Mouse (Mus musculus) embryonic facial prominence, embryonic 14.5 days (tissue): ENCODE measurements around the gene Slc6a16. TPM values are rescaled to one million over a fixed set of nuclear protein-coding genes. Genes with fewer than 3 reads are reported as not detected.

ENCODE experiments used
- ATAC-seq: fragments of 200-750 bp; cut with Nextera tagmentation; 2 replicates; pipeline ENCODE4 v1.8.0; 2017; ENCODE audit warnings: low read depth, moderate number of reproducible peaks, moderate TSS enrichment
- DNase-seq: peaks from one replicate; pipeline ENCODE4 v3.0.0-alpha.2; 2015; ENCODE audit warnings: low spot score
- H3K27ac ChIP-seq: fragments of 300-500 bp; sonication (generic); replicated peaks from 2 replicates; pipeline ENCODE4 v1.5.1; 2014; ENCODE audit warnings: low read depth, mild to moderate bottlenecking, low read length, moderate library complexity
- H3K27me3 ChIP-seq: fragments of 300-500 bp; sonication (generic); replicated peaks from 2 replicates; pipeline ENCODE4 v1.6.1; 2014; ENCODE audit warnings: low read length; ENCODE audit not compliant: control insufficient read depth, insufficient read depth
- H3K36me3 ChIP-seq: fragments of 300-500 bp; sonication (generic); 2 replicates; pipeline ENCODE4 v1.6.1; 2014; ENCODE audit warnings: low read length, mixed read lengths; ENCODE audit not compliant: control insufficient read depth, insufficient read depth
- H3K4me1 ChIP-seq: fragments of 300-500 bp; sonication (generic); 2 replicates; pipeline ENCODE4 v1.6.1; 2014; ENCODE audit warnings: antibody characterized with exemption, low read length; ENCODE audit not compliant: control insufficient read depth, insufficient read depth
- H3K4me2 ChIP-seq: fragments of 300-500 bp; sonication (generic); 2 replicates; pipeline ENCODE4 v1.6.1; 2014; ENCODE audit warnings: low read depth, mild to moderate bottlenecking, low read length, moderate library complexity, mixed read lengths
- H3K4me3 ChIP-seq: fragments of 300-500 bp; sonication (generic); 2 replicates; pipeline ENCODE4 v1.5.1; 2014; ENCODE audit warnings: low read depth, mild to moderate bottlenecking, low read length
- H3K9ac ChIP-seq: fragments of 300-500 bp; sonication (generic); 2 replicates; pipeline ENCODE4 v1.6.1; 2014; ENCODE audit warnings: low read depth, mild to moderate bottlenecking, low read length, moderate library complexity, mixed read lengths
- H3K9me3 ChIP-seq: fragments of 300-500 bp; sonication (generic); 2 replicates; pipeline ENCODE4 v1.6.1; 2016; ENCODE audit warnings: low read length; ENCODE audit not compliant: control insufficient read depth
- WGBS: fragments of 180-500 bp; shearing (Covaris S2); extraction: QIAGEN DNeasy Blood & Tissue Kit; methylation state at CpG from one replicate; pipeline ENCODE4 v1.1.7; 2014; 5-methylcytosine and 5-hydroxymethylcytosine counted together
- polyA plus RNA-seq: library from polyadenylated mRNA; unstranded; fragments of >200 nt; fragmentation: Nextera tagmentation; extraction: Ambion mirVana; gene quantifications from 2 replicates; pipeline ENCODE4 v1.2.1, GENCODE M21; 2014

Slc6a16 gene
- polyA plus RNA-seq, 1 experiment from 2014 or later: 0.11 TPM

GRCm38 (mm10) chr7:45211851-45212251 lies 29.0 kb upstream of the Slc6a16 start, which contains the start of gene Dkkl1:
Dkkl1 (minus strand) TSS chr7:45212147.
- Histone ChIP-seq H3K36me3 (no peaks in the 10 kb centered on the region), H3K4me1 (peaks cover 5% of the 10 kb centered on the region), H3K27ac (no peak within 1 kb of the TSS), H3K4me3 (0 out of 2 replicates have a peak within 1 kb of the TSS, but pooled peaks have one; percentile 1), H3K27me3 (peaks cover 21% of the 10 kb centered on the region), H3K9me3 (0 out of 2 replicates have a peak, but pooled peaks cover 3% of the 10 kb centered on the region), H3K9ac (no peak within 1 kb of the TSS), H3K4me2 (peak within 1 kb of the TSS; percentile 35)
- ATAC-seq (no peak), DNase-seq (no peak)
- WGBS: 7% methylated on average over 17 of the region's 17 CpGs

DNA sequence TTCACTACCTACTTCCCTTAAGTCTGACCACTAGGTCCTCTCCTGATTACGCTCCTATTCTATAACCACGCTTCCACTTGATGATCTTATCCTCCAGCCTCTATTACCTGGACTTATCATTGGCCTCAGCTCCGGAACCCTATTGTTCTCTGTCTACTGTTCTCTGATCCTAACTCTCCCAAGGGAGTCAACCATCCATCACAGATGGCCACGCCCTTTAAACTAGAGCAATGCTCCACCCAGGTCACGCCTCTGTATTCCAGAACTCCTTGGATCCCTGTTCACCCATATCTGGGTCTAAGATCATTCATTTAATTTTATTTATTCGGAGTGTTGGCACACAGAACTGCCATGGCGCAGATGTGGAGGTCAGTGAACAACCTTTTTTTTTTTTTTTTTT lies 28.5 kb upstream of the Slc6a16 start:
- DNase-seq: no peak
- Histone ChIP-seq H3K4me3 (no peak overlapping the region), H3K36me3 (peaks cover 3% of the 10 kb centered on the region; the same call in 1 of the 2 replicates), H3K27me3 (peaks cover 21% of the 10 kb centered on the region), H3K4me1 (peaks cover 10% of the 10 kb centered on the region), H3K9me3 (0 out of 2 replicates have a peak, but pooled peaks cover 3% of the 10 kb centered on the region), H3K4me2 (0 out of 2 replicates have a peak overlapping the region, but pooled peaks have one; percentile 35), H3K27ac (no peak overlapping the region), H3K9ac (no peak overlapping the region)
- ATAC-seq: no peak
- WGBS: 73% methylated on average over 7 of the region's 7 CpGs

- DNase-seq (no peak), ATAC-seq (no peak)
- Histone ChIP-seq H3K27ac (no peak overlapping the region), H3K36me3 (peaks cover 16% of the 10 kb centered on the region), H3K4me3 (no peak overlapping the region), H3K4me2 (no peak overlapping the region), H3K27me3 (peaks cover 21% of the 10 kb centered on the region), H3K9ac (no peak overlapping the region), H3K9me3 (no peaks in the 10 kb centered on the region), H3K4me1 (peaks cover 12% of the 10 kb centered on the region)
- 62% methylated on average over 5 of the region's 5 CpGs for WGBS
Measured at GRCm38 (mm10) chr7:45213708-45214107, 27.2 kb upstream of the Slc6a16 start.

DNA sequence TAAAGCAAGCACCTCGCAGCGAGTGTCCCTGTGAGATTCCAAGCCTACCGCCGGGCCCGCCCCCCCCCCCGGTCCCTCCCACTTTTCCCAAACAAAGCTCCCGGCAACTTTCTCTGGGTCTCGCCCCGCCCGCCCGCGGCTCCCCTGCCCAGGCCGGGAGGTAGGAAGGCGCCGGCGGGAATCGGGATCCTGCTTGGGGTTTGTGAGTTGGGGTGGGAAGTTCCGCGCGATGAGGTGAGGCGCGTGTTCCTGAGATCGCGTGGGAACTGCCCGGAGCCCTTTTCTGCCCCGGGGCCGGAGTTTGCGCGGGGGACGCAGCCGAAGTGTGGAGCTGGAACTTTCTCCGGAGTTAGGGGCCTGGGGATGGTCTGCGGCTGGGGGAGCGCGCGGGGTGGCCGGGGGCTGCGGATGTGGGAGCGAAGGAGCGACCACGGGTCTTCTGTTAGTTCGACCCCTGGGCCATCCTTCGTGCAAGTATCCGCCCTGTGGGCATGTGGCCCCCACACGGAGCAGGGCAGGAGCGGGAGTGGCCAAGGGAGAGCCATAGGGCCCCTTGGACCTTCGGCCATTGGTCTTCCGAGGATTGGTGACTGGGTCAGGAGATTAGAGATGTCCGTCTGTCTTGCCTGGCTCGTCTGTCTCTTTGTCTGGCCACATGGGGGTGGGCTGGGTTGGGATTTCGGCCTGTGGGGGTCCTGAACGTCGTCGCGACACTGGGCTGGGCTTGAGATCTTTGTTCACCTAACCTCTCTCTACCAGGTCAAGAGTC lies 25.0 kb upstream of the Slc6a16 start, which contains the start of gene Tead2:
TSS of gene Tead2 (plus strand) at position 81 of the 769 bp plus-strand sequence.
- H3K9ac ChIP-seq: peak within 1 kb of the TSS; percentile 98
- peak within 1 kb of the TSS; percentile 92 for H3K4me2 ChIP-seq
- H3K4me3 ChIP-seq: peak within 1 kb of the TSS; percentile 94
- ATAC-seq (peak; percentile 60), DNase-seq (peak; percentile 81)
- H3K27ac ChIP-seq: peak within 1 kb of the TSS; percentile 98
- H3K9me3 ChIP-seq: no peaks in the 10 kb centered on the region
- H3K36me3 ChIP-seq: peaks cover 38% of the 10 kb centered on the region
- peaks cover 16% of the 10 kb centered on the region for H3K27me3 ChIP-seq
- peaks cover 12% of the 10 kb centered on the region for H3K4me1 ChIP-seq
- WGBS: 0% methylated on average over 41 of the region's 55 CpGs

DNA sequence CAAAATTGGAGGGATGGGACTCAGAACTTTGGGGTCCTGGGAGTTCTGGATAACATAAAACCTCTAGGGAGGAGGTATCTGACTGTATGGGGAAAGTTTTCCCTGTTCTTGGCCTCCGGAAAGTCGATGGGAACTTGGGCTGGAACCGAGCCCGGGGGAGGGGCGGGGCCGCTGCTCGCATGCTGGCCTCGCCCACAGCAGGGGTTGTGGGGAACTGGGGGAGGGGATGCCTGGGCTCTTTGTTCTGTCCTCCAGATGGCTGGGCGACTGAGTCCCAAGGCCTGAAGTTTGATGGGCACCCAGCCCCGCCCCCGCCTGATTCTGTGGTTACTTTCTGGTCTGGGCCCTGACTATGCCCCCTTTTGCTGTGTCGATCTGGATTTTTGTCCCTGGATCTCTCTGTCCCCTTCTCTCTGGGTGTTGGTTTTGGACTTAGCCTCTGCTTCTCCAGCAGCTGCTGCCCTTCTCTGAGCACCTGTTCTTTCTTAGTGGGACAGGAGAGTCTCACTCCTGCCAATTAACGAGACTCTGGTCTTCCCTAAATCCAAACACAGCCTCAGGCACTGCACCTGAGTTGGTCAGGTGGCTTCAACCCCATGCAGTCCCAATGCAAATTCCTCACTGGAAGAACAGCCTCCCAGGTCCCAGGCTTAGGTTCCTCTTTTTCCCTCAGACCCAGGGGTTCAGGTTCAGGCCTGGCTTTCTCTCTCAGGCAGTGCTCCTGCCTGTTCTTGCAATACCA lies 24.3 kb upstream of the Slc6a16 start:
- H3K27ac ChIP-seq: peak overlapping the region; percentile 98
- peaks cover 9% of the 10 kb centered on the region for H3K27me3 ChIP-seq
- DNase-seq: peak; percentile 96
- peak overlapping the region; percentile 98 for H3K9ac ChIP-seq
- H3K9me3 ChIP-seq: no peaks in the 10 kb centered on the region
- 0% methylated on average over 10 of the region's 13 CpGs for WGBS
- H3K4me1 ChIP-seq: peaks cover 12% of the 10 kb centered on the region
- H3K36me3 ChIP-seq: peaks cover 45% of the 10 kb centered on the region
- peak; percentile 86 for ATAC-seq
- peak overlapping the region; percentile 92 for H3K4me2 ChIP-seq
- H3K4me3 ChIP-seq: peak overlapping the region; percentile 94

DNA sequence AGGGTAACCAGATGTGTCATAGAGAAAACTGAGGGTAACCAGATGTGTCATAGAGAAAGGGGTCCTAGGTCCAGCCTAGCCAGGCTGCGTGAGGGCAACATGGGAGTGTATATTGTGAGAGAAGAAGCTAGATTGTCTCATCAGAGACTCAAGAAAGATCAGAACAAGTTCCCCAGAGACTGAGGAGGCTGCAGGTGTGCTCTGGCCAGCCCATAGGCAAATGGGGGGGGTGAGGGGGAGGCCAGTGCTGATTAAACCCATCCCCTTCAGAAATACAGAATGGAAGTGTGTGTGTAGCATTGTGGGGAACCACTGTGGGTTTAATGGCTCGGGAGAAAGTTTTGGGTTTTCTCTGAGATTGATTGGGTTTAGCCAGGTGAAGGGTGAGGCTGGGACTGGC lies 19.2 kb upstream of the Slc6a16 start:
- Histone ChIP-seq H3K27ac (no peak overlapping the region), H3K27me3 (no peaks in the 10 kb centered on the region), H3K4me1 (peaks cover 8% of the 10 kb centered on the region), H3K4me3 (no peak overlapping the region), H3K9ac (no peak overlapping the region), H3K36me3 (peaks cover 94% of the 10 kb centered on the region), H3K9me3 (no peaks in the 10 kb centered on the region), H3K4me2 (no peak overlapping the region)
- DNase-seq (no peak), ATAC-seq (no peak)
- WGBS: 85% methylated on average over 2 of the region's 2 CpGs

GRCm38 (mm10) chr7:45224826-45225225 lies 16.1 kb upstream of the Slc6a16 start:
- H3K4me3 ChIP-seq: no peak overlapping the region
- no peak overlapping the region for H3K27ac ChIP-seq
- no peaks in the 10 kb centered on the region for H3K4me1 ChIP-seq
- WGBS: 92% methylated on average over 7 of the region's 7 CpGs
- H3K4me2 ChIP-seq: no peak overlapping the region
- H3K36me3 ChIP-seq: peaks cover 96% of the 10 kb centered on the region
- DNase-seq (no peak), ATAC-seq (no peak)
- H3K9me3 ChIP-seq: no peaks in the 10 kb centered on the region
- H3K9ac ChIP-seq: no peak overlapping the region
- H3K27me3 ChIP-seq: no peaks in the 10 kb centered on the region

- 86% methylated on average over 5 of the region's 5 CpGs for WGBS
- no peaks in the 10 kb centered on the region for H3K4me1 ChIP-seq
- H3K36me3 ChIP-seq: peaks cover 89% of the 10 kb centered on the region
- H3K4me3 ChIP-seq: no peak overlapping the region
- H3K9me3 ChIP-seq: no peaks in the 10 kb centered on the region
- ATAC-seq (no peak), DNase-seq (no peak)
- no peaks in the 10 kb centered on the region for H3K27me3 ChIP-seq
- H3K27ac ChIP-seq: no peak overlapping the region
- H3K9ac ChIP-seq: no peak overlapping the region
- no peak overlapping the region for H3K4me2 ChIP-seq
Measured at GRCm38 (mm10) chr7:45226421-45226820, 14.5 kb upstream of the Slc6a16 start.
